Mouse (Mus musculus) retina, adult 2 months (tissue): Measurements from ENCODE around the gene Sdk2.

Source experiments
- DNase-seq: peaks from one replicate; pipeline ENCODE4 v3.0.0-alpha.2; 2012; ENCODE audit warnings: low read depth, low spot score

Gene Sdk2

DNA sequence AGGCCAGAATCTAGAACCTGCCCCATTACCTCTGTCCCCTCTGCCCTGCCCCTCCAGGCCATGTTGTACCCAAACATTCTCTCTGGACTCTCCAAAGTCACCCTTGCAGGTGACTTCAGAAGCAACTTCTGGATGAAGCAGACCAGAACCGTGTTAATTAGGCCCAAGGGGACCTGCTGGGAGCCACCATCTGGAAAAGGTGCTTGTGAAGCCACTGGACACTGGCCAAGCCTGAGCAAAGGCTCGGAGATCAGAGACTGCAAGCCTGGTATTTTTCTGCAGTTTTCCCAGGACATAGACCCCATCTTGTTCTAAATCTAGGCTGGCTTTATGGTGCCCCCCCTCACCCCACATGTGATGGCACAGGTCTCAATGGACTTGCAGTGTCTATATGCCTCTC, 138.0 kb downstream of the Sdk2 start:
- no peak for DNase-seq

GRCm38 (mm10) chr11:113928291-113928690, 138.6 kb downstream of the Sdk2 start:
- DNase-seq, result no peak

DNA sequence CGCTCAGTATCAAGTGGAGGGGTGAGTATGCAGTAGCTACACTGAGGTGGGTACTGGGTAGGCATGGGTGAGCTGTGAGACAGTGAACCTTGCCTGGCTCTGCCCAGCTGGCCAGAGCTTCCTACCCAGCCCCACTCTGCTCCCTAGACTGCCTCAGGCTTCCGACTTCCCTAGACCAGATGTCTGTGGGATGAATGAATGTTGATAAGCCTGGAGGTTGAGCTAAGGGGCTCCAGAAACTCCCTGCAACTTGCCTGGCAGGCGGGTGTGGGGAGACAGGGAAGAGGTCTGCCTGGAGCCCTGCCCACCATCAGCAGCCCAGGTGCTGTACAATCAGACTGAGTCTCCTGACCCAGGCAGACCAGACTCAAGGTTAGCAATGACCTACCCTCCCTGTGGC, 139.0 kb downstream of the Sdk2 start:
- no peak for DNase-seq

GRCm38 (mm10) chr11:113927231-113927630, 139.6 kb downstream of the Sdk2 start:
- no peak for DNase-seq

GRCm38 (mm10) chr11:113923137-113923536, 143.7 kb downstream of the Sdk2 start:
- DNase-seq, result no peak

GRCm38 (mm10) chr11:113903131-113903860, 163.6 kb downstream of the Sdk2 start:
- DNase-seq, result no peak

- DNase-seq, result no peak
These were observed 164.9 kb downstream of the Sdk2 start for GRCm38 (mm10) chr11:113901906-113902305.

DNA sequence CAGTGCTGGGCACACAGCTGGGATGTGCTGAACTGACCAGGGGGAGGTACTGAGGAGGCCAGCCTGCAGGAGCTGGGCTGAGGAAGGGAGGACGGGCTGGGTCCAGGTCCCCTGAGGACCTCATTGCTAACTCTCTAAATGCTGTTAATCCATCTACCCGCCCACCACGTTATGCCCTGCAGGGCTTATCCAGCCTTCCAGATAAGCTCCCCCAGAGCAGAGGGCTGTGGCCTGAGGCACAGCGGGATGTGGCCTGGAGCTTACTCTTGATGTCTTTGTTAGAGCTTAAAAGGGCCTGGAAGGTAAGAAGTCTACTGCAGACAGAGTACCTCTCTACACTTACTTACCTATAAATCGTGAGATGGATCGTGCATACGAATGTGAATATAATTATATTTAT, 168.2 kb downstream of the Sdk2 start:
- no peak for DNase-seq

DNA sequence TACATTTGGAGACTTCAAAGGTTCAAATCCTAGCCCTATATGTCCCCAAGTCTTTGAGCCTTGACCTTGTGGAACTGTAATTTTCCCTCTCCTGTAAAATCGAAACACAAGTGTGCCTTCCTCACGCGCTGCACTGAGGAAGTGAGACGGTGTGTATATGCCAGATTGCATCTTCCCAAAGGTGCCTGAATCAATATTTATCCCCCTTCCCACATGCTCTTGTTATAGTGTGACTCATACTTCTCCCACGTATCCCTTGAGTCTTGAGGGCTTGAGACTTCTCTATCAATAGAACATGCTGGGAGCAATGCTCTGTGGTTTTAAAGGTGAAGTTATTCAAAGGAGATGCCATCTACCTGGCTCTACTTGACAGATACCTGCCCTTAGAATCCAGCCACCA, 170.8 kb downstream of the Sdk2 start:
- no peak for DNase-seq

DNA sequence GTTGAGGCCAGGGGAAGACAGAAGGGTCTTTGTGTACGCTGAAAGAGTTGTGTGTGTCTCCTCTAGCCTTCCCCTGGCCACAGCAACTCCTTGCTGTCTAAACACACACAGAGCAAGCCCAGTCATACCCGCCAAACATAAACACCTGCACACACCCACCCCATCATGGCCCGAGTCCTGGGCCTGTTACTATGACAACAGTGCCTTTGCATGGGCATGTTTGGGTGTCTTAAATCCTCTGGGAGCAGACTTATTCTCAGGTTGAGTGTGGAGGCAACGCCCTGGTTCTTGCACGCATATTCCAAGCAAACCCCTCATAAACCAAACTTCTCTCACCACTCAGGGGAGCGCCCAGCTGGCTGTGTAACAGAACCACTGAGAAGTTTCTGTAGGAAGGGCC, 173.9 kb downstream of the Sdk2 start:
- DNase-seq, result no peak

- no peak for DNase-seq
These were observed 174.8 kb downstream of the Sdk2 start for GRCm38 (mm10) chr11:113892067-113892466.

GRCm38 (mm10) chr11:113888156-113888750, 178.6 kb downstream of the Sdk2 start:
- no peak for DNase-seq

DNA sequence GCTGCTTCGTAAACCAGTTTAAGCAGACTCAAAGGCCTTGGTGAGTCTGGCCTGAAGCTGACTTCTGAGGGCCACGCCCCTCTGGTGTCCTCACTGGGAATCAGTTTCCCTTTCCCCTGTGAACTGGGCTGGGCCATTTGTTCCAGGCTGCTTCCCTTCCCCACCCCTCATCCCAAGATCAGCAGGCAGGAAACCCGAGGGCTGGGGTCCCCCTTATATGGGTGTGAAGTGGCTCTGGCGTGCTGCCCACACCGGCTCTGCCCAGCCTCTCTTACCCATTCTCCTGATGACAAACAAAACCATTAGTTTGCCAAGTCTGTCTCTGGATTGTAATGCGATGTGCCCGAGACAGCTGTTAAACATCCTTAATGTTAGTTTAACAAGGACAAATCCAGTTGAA, 180.5 kb downstream of the Sdk2 start:
- no peak for DNase-seq

DNA sequence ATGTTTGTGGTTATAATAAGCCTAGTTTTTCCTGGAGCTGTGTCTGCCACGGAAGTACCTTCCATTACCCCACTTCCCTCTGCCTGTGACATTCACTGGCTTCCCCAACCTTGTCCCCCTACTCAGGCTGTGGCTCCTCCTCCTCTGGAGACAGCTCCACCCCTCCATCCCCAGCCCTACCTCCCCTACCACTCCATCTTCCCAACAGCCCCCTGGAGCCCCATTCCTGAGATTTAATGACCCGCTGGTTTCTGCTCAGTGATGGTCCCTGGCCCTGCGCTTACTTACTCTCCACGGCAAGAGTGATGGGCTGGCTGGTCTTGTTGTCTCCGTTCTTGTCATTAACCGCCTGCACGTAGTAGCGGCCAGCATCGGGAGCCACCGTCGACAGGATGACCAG, 181.9 kb downstream of the Sdk2 start:
- DNase-seq, result no peak

GRCm38 (mm10) chr11:113883031-113883430, 183.8 kb downstream of the Sdk2 start:
- no peak for DNase-seq

GRCm38 (mm10) chr11:113881864-113882263, 185.0 kb downstream of the Sdk2 start:
- no peak for DNase-seq

DNA sequence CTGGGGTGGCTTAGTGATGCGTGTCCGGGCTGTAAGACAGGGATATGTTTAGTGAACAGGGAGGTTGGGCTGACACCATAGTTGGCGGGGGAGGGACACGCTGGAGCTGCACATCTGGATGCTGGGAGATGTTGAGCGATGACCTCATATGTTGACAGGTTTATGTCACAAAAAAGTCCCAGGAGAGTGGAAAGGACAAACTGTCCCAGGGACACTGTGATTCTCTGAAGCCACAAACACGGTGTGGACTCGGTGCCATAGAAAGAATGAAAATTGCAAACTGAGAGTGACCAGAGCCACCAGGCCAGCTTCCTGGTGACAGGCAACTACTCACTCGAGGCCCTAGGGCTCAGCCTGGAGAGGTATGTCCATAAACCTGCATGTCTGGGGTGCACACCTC, 199.8 kb downstream of the Sdk2 start:
- no peak for DNase-seq

GRCm38 (mm10) chr11:113865627-113866026, 201.2 kb downstream of the Sdk2 start:
- peak; percentile 41 for DNase-seq

DNA sequence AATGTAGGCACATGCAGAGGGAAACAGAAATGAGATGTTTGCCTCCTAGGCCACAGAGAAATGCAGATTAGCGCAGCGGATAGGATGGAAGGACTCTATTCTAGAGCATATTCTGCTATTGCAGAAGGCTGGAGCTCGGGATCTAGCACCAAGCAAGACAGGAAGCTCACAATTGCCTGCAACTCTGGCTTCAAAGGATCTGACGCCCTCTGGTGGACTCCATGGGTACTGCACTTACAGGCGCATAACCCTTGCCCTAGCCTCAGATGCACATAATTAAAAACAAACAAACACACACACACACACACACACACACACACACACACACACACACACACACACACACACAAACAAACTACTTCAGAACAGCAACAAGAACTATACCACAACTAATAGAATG, 203.4 kb downstream of the Sdk2 start:
- DNase-seq, result no peak

- DNase-seq, result no peak
These were observed 211.2 kb downstream of the Sdk2 start for GRCm38 (mm10) chr11:113855661-113856060.

DNA sequence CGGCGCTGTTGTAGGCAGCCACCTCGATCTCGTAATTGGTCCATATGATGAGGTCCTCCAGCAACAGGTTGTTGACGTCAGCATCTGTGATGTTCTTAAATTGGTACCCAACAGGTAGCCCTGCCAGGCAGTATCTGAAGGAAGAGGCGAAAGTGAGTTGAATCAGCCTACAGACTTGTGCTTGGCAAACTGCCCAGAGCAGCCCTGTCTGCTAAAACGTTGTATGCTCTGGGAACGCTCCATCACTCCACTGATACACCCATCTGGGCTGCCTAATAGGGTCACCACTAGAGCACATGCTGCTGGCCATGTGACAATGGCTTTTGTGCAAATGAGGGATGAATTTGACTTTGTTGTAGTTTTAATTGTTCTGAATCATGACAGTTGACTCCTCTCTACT, 215.1 kb downstream of the Sdk2 start:
- DNase-seq, result no peak

GRCm38 (mm10) chr11:113849322-113849721, 217.5 kb downstream of the Sdk2 start:
- DNase-seq, result no peak

- no peak for DNase-seq
These were observed 222.9 kb downstream of the Sdk2 start for GRCm38 (mm10) chr11:113843920-113844319.

GRCm38 (mm10) chr11:113842879-113843278, 224.0 kb downstream of the Sdk2 start:
- DNase-seq, result no peak
